Mouse (Mus musculus) G1E (cell line): ENCODE results near the gene Mcl1. TPM values are rescaled to one million over a fixed set of nuclear protein-coding genes. Genes with fewer than 3 reads are reported as not detected.

Source experiments
- ATAC-seq: 2 replicates; pipeline ENCODE4 v1.8.0; 2016; ENCODE audit warnings: mild to moderate bottlenecking; ENCODE audit not compliant: insufficient number of reproducible peaks, poor library complexity, low FRiP score, severe bottlenecking; ENCODE audit errors: extremely low read depth
- DNase-seq: peaks from one replicate; pipeline ENCODE4 v3.0.0; 2012; ENCODE audit warnings: low spot score
- H3K27me3 ChIP-seq: 2 replicates; pipeline ENCODE4 v1.6.1; 2012; ENCODE audit warnings: mild to moderate bottlenecking, low read length, inconsistent platforms; ENCODE audit not compliant: insufficient read depth
- H3K36me3 ChIP-seq: replicated peaks from 2 replicates; pipeline ENCODE3; 2012; ENCODE audit warnings: mild to moderate bottlenecking, inconsistent platforms
- H3K4me1 ChIP-seq: 2 replicates; pipeline ENCODE4 v1.6.1; 2012; ENCODE audit warnings: low read depth, low read length, inconsistent platforms, mixed read lengths; ENCODE audit not compliant: insufficient read depth
- H3K4me3 ChIP-seq: 2 replicates; pipeline ENCODE4 v1.5.1; 2012; ENCODE audit warnings: low read depth, mild to moderate bottlenecking, inconsistent platforms, low read length, moderate library complexity, mixed read lengths
- H3K9me3 ChIP-seq: replicated peaks from 2 replicates; pipeline ENCODE4 v1.6.1; 2012; ENCODE audit warnings: inconsistent platforms
- CTCF ChIP-seq: IDR thresholded peaks from 2 replicates; pipeline ENCODE4 v1.5.1; 2012; ENCODE audit warnings: low read depth, low read length, inconsistent platforms, mixed read lengths
- GATA1 ChIP-seq: IDR thresholded peaks from 2 replicates; pipeline ENCODE4 v1.6.1; 2012; ENCODE audit warnings: borderline replicate concordance, low read length, inconsistent platforms, mixed read lengths
- GATA2 ChIP-seq: IDR thresholded peaks from 2 replicates; pipeline ENCODE4 v1.6.1; 2012; ENCODE audit warnings: low read depth, low read length, inconsistent platforms, borderline replicate concordance
- POLR2AphosphoS5 ChIP-seq: IDR thresholded peaks from 2 replicates; pipeline ENCODE4 v1.6.1; 2012; ENCODE audit warnings: low read depth, low read length, inconsistent platforms; ENCODE audit not compliant: insufficient replicate concordance
- TAL1 ChIP-seq: conservative IDR thresholded peaks from 2 replicates; pipeline ENCODE4 v1.6.1; 2012; ENCODE audit warnings: low read depth, low read length, inconsistent platforms, mixed read lengths
- polyA plus RNA-seq: library from polyadenylated mRNA; stranded (reverse); fragments of >175 nt; gene quantifications from 2 replicates; pipeline ENCODE4 v1.2.3, GENCODE M21; 2012
- total RNA-seq, 2 experiments: library from RNA; stranded (forward) in 1 of 2; stranded (reverse) in 1 of 2; fragments of 200-1000 nt in 1 of 2; fragments of >200 nt in 1 of 2; fragmentation: Nextera tagmentation in 1 of 2; gene quantifications; 2 replicates each; pipeline ENCODE4 v1.2.3; 2014 to 2017

Mcl1 gene
- total and polyA plus RNA-seq, 3 experiments = 264 to 296 (median 280) TPM

GRCm38 (mm10) chr3:95655437-95655836 is 3.2 kb upstream of the Mcl1 start:
- peaks cover 43% of the 10 kb centered on the region for H3K4me1 ChIP-seq
- TF ChIP-seq CTCF (no peak), POLR2AphosphoS5 (no peak), TAL1 (no peak)
- H3K36me3 ChIP-seq = peaks cover 21% of the 10 kb centered on the region

GRCm38 (mm10) chr3:95657108-95657507 is 1.5 kb upstream of the Mcl1 start:
- H3K4me1 ChIP-seq = peaks cover 39% of the 10 kb centered on the region
- no peak for DNase-seq

More at GRCm38 (mm10) chr3:95655437-95655836, 3.2 kb upstream of the Mcl1 start:
- no peak overlapping the region for H3K4me3 ChIP-seq
- DNase-seq (no peak), ATAC-seq (no peak)
- no peaks in the 10 kb centered on the region for H3K9me3 ChIP-seq
- H3K27me3 ChIP-seq = no peaks in the 10 kb centered on the region

GRCm38 (mm10) chr3:95657711-95658110 is 877 bp upstream of the Mcl1 start:
- DNase-seq (no peak), ATAC-seq (no peak)
- H3K36me3 ChIP-seq = peaks cover 40% of the 10 kb centered on the region
- H3K27me3 ChIP-seq = no peaks in the 10 kb centered on the region
- no peaks in the 10 kb centered on the region for H3K9me3 ChIP-seq
- peak overlapping the region; percentile 83; the same call in 1 of the 2 replicates for H3K4me3 ChIP-seq
- no peak for TF ChIP-seq CTCF
- no peak for TF ChIP-seq TAL1
- no peak for TF ChIP-seq GATA2
- TF ChIP-seq POLR2AphosphoS5 = no peak; the same call in 1 of the 2 replicates
- no peak for TF ChIP-seq GATA1
- peaks cover 39% of the 10 kb centered on the region for H3K4me1 ChIP-seq

More at GRCm38 (mm10) chr3:95657108-95657507, 1.5 kb upstream of the Mcl1 start:
- Histone ChIP-seq H3K27me3 (no peaks in the 10 kb centered on the region), H3K36me3 (peaks cover 34% of the 10 kb centered on the region), H3K9me3 (no peaks in the 10 kb centered on the region), H3K4me3 (no peak overlapping the region)
- no peak for TF ChIP-seq GATA2
- no peak for TF ChIP-seq TAL1
- no peak for TF ChIP-seq POLR2AphosphoS5
- TF ChIP-seq CTCF = no peak
- no peak for TF ChIP-seq GATA1
- no peak for ATAC-seq

- no peak for TF ChIP-seq GATA2
- TF ChIP-seq CTCF = no peak
- TF ChIP-seq POLR2AphosphoS5 = no peak
- no peak for TF ChIP-seq GATA1
- TF ChIP-seq TAL1 = no peak
- peak overlapping the region; percentile 83 for H3K4me3 ChIP-seq
- H3K36me3 ChIP-seq = peaks cover 54% of the 10 kb centered on the region
- H3K4me1 ChIP-seq = peaks cover 44% of the 10 kb centered on the region
- H3K27me3 ChIP-seq = no peaks in the 10 kb centered on the region
- no peaks in the 10 kb centered on the region for H3K9me3 ChIP-seq
- ATAC-seq (no peak), DNase-seq (peak; percentile 74)
These were observed 502 bp downstream of the Mcl1 start for GRCm38 (mm10) chr3:95658868-95659712.

GRCm38 (mm10) chr3:95659948-95660347 is 1.4 kb downstream of the Mcl1 start:
- DNase-seq (no peak), ATAC-seq (no peak)
- TF ChIP-seq POLR2AphosphoS5 (no peak), GATA2 (no peak), GATA1 (no peak), TAL1 (no peak), CTCF (no peak)
- Histone ChIP-seq H3K4me1 (peaks cover 53% of the 10 kb centered on the region), H3K9me3 (no peaks in the 10 kb centered on the region), H3K27me3 (no peaks in the 10 kb centered on the region), H3K36me3 (peaks cover 62% of the 10 kb centered on the region), H3K4me3 (peak overlapping the region; percentile 83)

GRCm38 (mm10) chr3:95660788-95661478 is 2.3 kb downstream of the Mcl1 start:
- no peaks in the 10 kb centered on the region for H3K9me3 ChIP-seq
- peaks cover 58% of the 10 kb centered on the region for H3K4me1 ChIP-seq
- no peak for ATAC-seq
- peak overlapping the region; percentile 83 for H3K4me3 ChIP-seq
- peaks cover 64% of the 10 kb centered on the region for H3K36me3 ChIP-seq
- no peaks in the 10 kb centered on the region for H3K27me3 ChIP-seq
- TF ChIP-seq POLR2AphosphoS5 = no peak
- DNase-seq = no peak
